Mouse (Mus musculus) spleen, adult 2 months (tissue): ENCODE data around the gene Gpr157. TPM values are rescaled to one million over a fixed set of nuclear protein-coding genes. Genes with fewer than 3 reads are reported as not detected.
A peak's percentile ranks its signal among the peaks of the same experiment; 100 is the strongest.

ENCODE experiments used
- DNase-seq, 2 experiments: peaks; one replicate each; pipeline versions ENCODE4 v3.0.0 to v3.0.0-alpha.2; 2012 to 2021; ENCODE audit warnings: low spot score in 2 of 2, low read depth in 1 of 2
- H3K27ac ChIP-seq: fragments of 200-500 bp; 2 replicates; pipeline ENCODE4 v1.5.1; 2012; ENCODE audit warnings: low read length, inconsistent platforms; ENCODE audit not compliant: insufficient read depth
- H3K27me3 ChIP-seq: fragments of 200-500 bp; 2 replicates; pipeline ENCODE4 v1.6.1; 2012; ENCODE audit warnings: mild to moderate bottlenecking, moderate library complexity, low read length, inconsistent platforms; ENCODE audit not compliant: control insufficient read depth, insufficient read depth
- H3K36me3 ChIP-seq: fragments of 200-500 bp; 2 replicates; pipeline ENCODE4 v1.6.1; 2012; ENCODE audit warnings: mild to moderate bottlenecking, low read length, inconsistent platforms; ENCODE audit not compliant: control insufficient read depth, insufficient read depth
- H3K4me1 ChIP-seq: fragments of 200-500 bp; 2 replicates; pipeline ENCODE4 v1.6.1; 2011; ENCODE audit warnings: inconsistent platforms; ENCODE audit not compliant: control insufficient read depth, insufficient read depth, insufficient read length
- H3K4me3 ChIP-seq: fragments of 200-500 bp; 2 replicates; pipeline ENCODE4 v1.5.1; 2011; ENCODE audit warnings: mild to moderate bottlenecking, inconsistent platforms; ENCODE audit not compliant: insufficient read depth, insufficient read length; ENCODE audit errors: extremely low read depth
- CTCF ChIP-seq: fragments of 200-500 bp; IDR thresholded peaks from 2 replicates; pipeline ENCODE4 v1.5.1; 2011; ENCODE audit warnings: mild to moderate bottlenecking, inconsistent platforms; ENCODE audit not compliant: insufficient read depth, insufficient read length, insufficient replicate concordance; ENCODE audit errors: extremely low read depth
- POLR2A ChIP-seq: fragments of 200-500 bp; IDR thresholded peaks from 2 replicates; pipeline ENCODE4 v1.6.1; 2011; ENCODE audit warnings: low read depth, low read length, inconsistent platforms
- WGBS: fragments of 180-500 bp; shearing (Covaris S2); methylation state at CpG from one replicate; pipeline ENCODE4 v1.1.7; 2018; 5-methylcytosine and 5-hydroxymethylcytosine counted together
- polyA plus RNA-seq: library from polyadenylated mRNA; depleted of rRNA; stranded (reverse); fragments of >200 nt; gene quantifications from 2 replicates; pipeline ENCODE4 v1.2.3, GENCODE M21; 2012

Gpr157 gene
- polyA plus RNA-seq, 1 experiment: 4.2 TPM

DNA sequence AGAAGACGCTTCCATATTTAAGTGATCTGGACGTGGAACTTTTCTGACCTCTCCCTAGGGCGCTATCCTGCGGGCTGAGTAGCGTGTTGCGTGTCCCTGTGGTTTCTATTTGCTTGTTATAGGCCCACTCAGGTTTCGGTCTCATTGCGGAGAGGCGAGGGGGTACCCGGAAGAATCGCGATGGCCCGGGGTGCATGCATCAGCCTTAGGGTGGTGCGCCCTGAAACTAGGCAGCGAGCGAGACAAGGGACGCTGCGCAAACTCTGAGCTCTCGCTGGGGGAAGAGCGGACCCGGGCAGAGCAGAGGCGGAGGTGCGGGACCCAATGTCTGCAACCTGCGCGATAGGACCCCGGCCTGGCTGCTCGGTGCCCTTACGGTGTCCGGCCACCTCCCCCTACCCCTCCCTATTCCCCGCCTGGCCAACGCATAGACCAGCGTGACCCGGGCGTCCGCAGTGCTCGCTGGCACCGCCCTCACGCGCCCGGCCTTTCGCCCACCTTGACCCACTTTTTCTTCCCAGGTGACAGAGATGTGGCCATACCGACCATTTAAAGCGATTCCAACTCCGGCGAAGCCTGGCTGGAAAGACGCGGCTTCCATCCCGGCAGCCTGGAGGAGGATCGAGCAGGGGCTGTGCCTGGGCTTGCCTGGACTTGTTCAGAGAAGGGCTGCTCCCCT, 38.5 kb upstream of the Gpr157 start:
- peak overlapping the region; percentile 50 for H3K4me3 ChIP-seq
- H3K27me3 ChIP-seq: peaks cover 9% of the 10 kb centered on the region
- peaks cover 9% of the 10 kb centered on the region; the same call in 1 of the 2 replicates for H3K4me1 ChIP-seq
- no peak for TF ChIP-seq POLR2A
- TF ChIP-seq CTCF: no peak
- no peak overlapping the region for H3K27ac ChIP-seq
- no peak for DNase-seq
- WGBS: 3% methylated on average over 48 of the region's 49 CpGs
- no peaks in the 10 kb centered on the region for H3K36me3 ChIP-seq

DNA sequence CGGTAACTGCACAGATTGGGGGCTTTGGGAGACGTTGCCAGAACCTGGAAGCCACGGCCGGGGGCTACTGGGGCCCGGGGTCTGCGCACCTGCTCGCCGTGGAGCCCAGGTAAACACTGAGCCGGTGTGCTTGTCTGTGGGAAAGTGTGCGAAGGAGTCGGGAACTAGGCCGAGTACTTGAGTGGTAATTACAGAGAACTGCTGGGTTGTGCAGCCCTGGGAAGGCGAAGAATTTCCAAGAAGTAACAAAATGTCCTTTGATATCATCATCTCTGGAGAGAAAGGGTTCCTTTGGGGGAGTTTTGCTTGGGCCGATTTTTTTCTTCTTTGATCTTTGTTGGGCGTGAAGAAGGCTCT, 38.0 kb upstream of the Gpr157 start:
- WGBS: 33% methylated on average over 15 of the region's 15 CpGs
- no peak for DNase-seq
- Histone ChIP-seq H3K4me3 (peak overlapping the region; percentile 50; the same call in 1 of the 2 replicates), H3K27me3 (peaks cover 9% of the 10 kb centered on the region), H3K27ac (no peak overlapping the region), H3K4me1 (peaks cover 9% of the 10 kb centered on the region; the same call in 1 of the 2 replicates), H3K36me3 (no peaks in the 10 kb centered on the region)
- no peak for TF ChIP-seq CTCF
- no peak for TF ChIP-seq POLR2A

DNA sequence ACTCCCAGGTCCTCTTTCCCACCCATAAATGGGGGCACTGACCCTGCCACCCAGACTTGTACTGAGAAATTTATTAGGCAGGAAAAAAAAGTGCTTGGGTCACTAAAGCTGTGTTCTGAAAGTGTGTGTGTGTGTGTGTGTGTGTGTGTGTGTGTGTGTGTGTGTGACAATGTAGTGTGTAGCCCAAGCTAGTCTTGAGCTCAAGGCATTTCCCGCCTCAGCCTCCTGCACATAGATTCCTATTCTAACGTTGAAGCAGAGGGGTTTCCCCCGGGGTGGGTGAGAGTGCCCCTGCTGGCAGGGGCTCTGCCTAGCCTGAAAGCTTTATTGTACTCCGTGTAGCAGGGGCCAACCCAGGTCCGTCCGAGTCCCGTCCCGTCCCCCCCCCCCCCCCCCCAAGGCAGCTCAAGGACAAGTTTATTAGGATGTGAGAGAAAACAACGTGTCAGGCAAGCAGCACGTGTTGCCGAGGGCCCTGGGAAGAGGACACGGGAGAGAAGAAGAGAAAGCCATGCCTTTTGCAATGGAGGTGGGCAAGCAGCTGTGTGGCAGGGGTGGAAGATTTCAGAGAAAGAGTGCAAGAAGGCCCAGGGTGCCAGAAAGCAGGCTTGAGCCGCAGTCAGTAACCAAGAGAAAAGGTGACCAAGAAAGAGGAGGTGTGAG, 37.5 kb upstream of the Gpr157 start:
- Histone ChIP-seq H3K36me3 (no peaks in the 10 kb centered on the region), H3K27ac (no peak overlapping the region), H3K27me3 (peaks cover 9% of the 10 kb centered on the region), H3K4me1 (peaks cover 9% of the 10 kb centered on the region; the same call in 1 of the 2 replicates), H3K4me3 (no peak overlapping the region)
- TF ChIP-seq POLR2A: no peak
- no peak for TF ChIP-seq CTCF
- WGBS: 36% methylated on average over 13 of the region's 13 CpGs
- DNase-seq: no peak

DNA sequence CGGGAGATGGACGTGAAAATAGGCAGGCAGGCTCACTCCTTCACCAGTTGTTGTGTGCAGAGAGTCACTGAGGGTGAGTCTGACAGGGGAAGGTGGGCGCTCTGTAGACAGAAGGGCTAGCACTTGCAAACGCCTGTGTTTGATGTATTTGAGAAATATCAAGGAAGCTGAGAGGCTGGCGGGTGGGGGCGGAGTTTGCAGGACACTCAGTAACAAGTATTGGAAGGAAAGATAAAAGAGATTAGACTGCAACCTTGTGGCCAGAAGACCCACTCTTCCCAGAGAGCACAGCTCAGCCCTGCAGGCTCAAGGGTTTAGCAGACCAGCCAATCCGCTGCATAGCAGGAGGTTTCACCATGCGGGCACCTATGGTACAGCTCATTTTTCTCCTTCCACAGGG, 35.7 kb upstream of the Gpr157 start:
- peaks cover 9% of the 10 kb centered on the region; the same call in 1 of the 2 replicates for H3K4me1 ChIP-seq
- peaks cover 9% of the 10 kb centered on the region for H3K27me3 ChIP-seq
- no peaks in the 10 kb centered on the region for H3K36me3 ChIP-seq
- no peak overlapping the region for H3K4me3 ChIP-seq
- TF ChIP-seq POLR2A (no peak), CTCF (no peak)
- WGBS: 91% methylated on average over 8 of the region's 8 CpGs
- no peak overlapping the region for H3K27ac ChIP-seq
- DNase-seq: no peak

DNA sequence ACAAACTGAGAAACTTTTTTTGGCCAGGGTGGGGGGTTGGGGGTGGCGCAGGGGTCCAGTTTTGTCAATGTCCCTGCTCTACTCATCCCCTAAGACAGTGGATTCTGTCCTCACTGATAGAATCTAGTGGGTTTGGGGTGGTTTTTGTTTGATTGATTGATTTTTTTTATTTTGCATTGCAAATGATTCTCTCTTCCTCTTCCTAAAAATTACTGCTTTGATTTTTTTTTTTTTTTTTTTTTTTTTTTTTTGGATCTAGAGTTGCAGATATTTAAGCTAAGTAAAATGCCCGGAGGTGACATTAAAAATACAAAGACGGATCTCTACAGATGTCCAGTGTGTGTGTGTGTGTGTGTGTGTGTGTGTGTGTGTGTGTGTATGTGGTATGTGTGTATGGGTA, 34.8 kb upstream of the Gpr157 start:
- Histone ChIP-seq H3K4me1 (peaks cover 9% of the 10 kb centered on the region; the same call in 1 of the 2 replicates), H3K27me3 (peaks cover 8% of the 10 kb centered on the region), H3K4me3 (no peak overlapping the region), H3K27ac (no peak overlapping the region), H3K36me3 (no peaks in the 10 kb centered on the region)
- WGBS: 83% methylated on average over 3 of the region's 3 CpGs
- TF ChIP-seq CTCF (no peak), POLR2A (no peak)
- DNase-seq: no peak

DNA sequence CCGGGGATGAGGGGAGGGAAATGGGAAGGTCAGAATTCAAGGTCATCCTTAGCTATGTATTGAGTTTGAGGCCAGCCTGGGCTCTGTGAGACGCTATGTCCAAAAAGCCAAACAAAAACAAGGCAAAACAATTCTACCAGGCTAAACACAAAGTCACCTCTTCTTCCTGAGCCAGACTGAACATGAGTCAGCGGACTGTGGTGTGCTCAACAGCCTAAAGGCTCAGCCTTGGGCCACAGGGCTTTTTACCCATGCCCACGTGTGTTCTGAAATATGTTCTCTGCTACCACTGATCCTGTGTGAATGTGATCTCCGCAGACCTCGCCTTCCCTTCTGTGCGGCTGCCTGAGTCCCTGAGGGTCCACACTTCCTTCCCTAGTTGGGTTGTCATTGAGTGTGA, 31.0 kb upstream of the Gpr157 start:
- peaks cover 12% of the 10 kb centered on the region; the same call in 1 of the 2 replicates for H3K4me1 ChIP-seq
- H3K27ac ChIP-seq: no peak overlapping the region
- H3K4me3 ChIP-seq: no peak overlapping the region
- 57% methylated on average over 7 of the region's 7 CpGs for WGBS
- DNase-seq: no peak
- H3K27me3 ChIP-seq: no peaks in the 10 kb centered on the region
- no peaks in the 10 kb centered on the region for H3K36me3 ChIP-seq
- no peak for TF ChIP-seq CTCF
- no peak for TF ChIP-seq POLR2A

DNA sequence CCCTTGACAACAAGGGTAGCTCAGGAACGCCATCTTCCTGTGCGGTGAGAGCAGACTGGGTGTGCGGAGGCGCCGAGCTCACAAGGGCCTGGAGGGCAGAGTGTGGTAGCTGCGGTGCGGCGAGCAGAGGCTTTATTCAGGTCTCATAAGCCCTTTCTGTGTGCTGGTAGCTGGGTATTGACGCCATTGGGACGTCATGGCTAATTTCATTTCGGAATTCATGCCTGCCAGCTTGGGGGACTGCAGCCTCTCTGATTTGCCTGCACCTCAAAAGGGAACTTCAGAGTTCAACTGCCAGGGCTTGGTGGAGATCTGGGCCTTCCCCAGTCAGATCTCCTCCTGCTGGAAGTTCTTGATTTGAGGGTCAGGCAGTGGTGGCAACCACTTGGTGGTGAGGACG, 29.4 kb upstream of the Gpr157 start:
- no peak for DNase-seq
- Histone ChIP-seq H3K27me3 (no peaks in the 10 kb centered on the region), H3K4me3 (no peak overlapping the region), H3K27ac (no peak overlapping the region), H3K4me1 (peaks cover 16% of the 10 kb centered on the region; the same call in 1 of the 2 replicates), H3K36me3 (no peaks in the 10 kb centered on the region)
- TF ChIP-seq CTCF (no peak), POLR2A (no peak)
- WGBS: 94% methylated on average over 12 of the region's 12 CpGs
